Mouse (Mus musculus) monocyte, adult 2 months (primary cell): ENCODE measurements around the gene Fkbp15.

Experiments
- DNase-seq, 2 experiments: peaks; one replicate each; pipeline ENCODE4 v3.0.0; 2022; ENCODE audit warnings: low spot score in 2 of 2, low read depth in 1 of 2

The Fkbp15 gene

DNA sequence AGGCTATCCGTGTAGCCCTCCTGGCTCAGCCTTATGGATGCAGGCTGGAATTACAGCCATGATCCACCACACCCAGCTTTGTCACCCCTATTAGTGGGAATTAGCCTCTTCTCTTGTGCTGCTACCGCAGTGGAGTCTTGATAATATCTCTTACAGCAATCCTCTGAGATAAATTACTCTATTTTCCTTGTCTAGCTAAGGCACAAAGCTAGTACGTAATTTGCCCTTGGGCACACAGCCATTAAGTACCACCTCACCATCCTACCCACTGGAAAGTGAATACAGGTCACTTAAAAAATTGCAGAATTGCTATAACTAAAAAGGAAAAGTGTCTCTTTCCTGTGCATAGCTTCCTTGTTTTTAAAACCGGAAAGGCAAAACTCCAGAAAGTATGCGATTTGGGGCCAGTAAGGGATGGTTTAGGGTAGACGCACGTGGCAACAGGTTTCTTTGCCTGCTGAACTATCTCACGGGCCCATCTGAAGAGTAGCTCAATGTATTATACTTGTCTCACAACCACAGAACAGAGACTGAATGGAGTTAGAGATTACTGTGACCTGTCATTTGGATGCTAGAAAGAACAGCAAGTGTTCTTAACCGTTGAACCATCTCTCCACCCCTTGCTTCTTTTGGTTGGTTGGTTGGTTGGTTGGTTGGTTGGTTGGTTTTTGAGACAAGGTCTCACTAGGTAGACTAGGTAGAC is 12.6 kb upstream of the Fkbp15 start:
- no peak for DNase-seq

DNA sequence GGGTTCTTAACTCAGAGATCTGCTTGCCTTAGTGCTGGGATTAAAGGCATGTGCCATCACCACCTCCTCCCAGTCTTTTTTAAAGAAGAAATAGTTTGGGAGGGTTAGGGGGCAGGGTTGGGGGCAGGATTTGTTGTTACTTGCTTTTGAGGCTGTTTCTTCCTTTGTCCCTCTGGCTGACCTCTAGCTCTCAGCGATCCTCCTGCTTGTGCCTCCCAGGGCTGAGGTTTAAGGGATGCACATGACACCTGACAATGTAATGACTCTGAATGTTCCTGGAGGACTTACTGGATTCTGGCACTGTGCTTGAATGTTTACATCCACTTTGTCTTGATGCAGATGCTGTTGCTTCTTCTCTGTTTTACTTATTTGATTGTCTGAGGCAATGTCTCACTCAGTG is 12.1 kb upstream of the Fkbp15 start:
- no peak for DNase-seq

- DNase-seq, result no peak
Measured at GRCm38 (mm10) chr4:62369091-62369490, 8.7 kb upstream of the Fkbp15 start.

DNA sequence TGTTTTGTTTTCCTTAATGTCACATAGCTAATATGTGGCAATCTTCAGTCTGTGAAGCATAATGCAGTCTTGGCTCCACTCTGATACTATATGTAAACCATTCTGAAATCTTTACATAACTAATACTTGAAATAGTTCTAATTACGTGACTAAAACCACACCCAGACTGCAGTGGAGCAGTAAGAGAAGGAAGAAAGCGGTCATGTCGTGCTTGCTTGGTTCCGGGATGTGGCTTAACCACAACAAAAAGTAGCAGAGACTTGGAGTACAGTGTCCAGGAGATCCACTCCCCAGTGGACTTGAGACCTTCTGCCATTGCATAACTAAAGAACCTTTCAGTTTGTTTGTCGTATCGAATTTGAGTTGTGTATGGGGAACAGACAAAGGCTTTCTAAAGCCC is 7.2 kb upstream of the Fkbp15 start:
- no peak for DNase-seq

- no peak for DNase-seq
Measured at GRCm38 (mm10) chr4:62366291-62366690, 5.9 kb upstream of the Fkbp15 start.

DNA sequence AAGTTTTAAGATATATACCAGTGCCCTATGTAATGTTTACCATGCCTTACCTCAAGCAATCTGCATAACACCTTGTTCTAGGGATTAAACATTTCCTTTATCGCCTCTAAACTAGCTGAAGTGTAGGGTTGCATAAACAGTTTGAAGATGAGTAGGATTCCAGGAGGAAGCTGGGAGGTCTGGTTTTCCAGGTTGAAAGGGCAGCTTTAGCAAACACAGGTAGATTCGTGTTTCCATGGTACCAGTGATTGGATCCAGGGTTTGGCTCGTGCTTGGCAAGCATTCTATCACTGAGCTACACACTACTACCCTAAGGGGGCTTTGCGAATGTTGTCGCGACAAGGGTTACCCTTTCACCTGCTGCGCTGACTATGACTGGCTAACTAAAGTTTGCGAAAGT is 4.0 kb upstream of the Fkbp15 start:
- no peak for DNase-seq

- DNase-seq, result no peak
Measured at GRCm38 (mm10) chr4:62362437-62362836, 2.1 kb upstream of the Fkbp15 start.

DNA sequence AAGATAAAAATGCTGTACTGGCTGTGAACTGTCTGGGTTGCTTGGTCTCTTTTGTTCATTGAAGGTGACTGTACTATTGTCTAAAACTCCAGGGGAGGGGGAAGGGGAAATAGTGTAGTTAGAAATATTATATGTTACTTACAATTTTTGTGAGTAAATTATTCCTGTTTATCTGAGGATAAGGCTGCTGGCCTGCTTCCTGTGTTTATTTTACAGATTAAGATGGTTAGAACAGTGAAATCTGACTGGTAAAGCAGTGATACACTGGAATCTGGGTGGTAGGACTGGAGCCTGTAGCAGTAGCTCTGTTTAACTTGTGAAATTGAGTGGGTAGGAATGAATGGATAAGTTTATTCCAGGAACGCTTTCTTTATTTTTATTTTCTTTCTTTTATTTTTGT is 1.6 kb upstream of the Fkbp15 start:
- DNase-seq, result no peak

DNA sequence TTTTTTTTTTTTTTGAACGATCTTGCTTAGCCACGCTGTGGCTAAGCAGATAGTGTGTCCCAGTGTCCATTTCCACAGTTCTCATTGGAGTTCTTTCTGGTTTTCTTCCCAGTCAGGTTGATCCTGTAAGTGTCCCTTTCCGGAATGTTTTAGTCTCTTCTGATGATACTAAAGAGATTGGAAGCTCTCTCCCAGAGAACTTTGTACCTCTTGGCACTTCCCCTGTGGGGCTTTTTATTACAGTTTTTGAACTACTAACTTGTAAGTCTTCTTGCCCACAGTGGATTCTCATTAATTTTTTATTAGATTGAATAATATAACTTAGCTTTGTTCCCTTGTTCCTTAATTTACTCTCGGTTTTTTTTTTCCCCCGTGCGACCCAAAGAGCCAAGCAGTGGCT is 1.2 kb upstream of the Fkbp15 start:
- no peak for DNase-seq

DNA sequence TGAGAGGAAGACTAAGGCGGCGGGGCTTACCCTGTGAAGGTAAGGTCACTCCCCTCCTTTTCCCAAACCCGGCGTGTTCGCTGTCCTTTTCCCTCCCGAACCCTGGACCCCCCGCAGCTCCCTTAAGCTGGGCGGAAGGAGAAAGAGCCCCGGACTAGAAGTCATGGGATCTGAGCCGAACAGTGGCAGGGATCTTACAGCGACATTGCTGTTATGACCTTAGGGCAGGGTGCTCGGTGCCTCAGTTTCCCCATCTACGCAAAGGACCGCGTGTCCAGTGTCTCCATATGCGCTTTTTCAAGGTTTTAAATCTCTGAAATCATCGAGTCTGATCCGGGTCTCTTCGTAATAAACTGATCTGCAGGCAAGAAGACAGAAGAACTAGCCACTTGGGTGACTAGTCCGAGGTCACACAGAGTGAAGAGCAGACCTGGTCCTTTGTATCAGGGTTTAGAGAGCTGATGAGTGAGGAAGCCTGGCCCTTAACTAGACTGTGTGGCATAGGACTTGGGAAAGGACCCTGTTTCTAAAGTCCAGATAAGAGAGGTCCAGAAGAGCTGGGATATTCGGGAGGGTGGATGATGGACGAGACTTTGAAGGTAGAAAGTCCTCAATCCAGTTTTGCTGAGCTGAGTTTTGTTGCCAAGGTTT is 582 bp upstream of the Fkbp15 start:
- DNase-seq, result no peak

DNA sequence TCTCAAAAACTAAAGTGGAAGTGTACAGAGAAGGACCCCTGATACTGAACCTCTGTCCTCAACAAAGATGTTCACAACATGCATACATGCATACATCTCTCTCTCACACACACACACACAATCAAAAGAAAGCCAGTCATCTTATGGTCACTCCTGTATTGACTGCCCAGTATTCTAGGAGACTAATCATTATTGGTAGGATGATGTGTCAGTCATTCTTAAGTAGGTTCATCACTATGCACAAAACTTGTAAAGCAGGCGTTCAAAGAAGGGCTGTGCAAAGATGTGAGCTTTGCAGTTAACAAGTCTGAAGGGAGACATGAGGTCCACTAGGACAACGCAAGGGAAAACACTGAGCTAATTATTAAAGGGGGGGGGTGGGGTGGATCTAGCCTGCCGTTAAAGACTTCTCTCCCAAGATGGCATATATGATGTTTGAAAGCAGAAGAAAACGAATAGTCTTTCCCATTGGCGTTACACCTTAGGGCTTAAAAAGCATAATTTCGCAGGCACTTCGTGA is 1.0 kb downstream of the Fkbp15 start:
- no peak for DNase-seq

DNA sequence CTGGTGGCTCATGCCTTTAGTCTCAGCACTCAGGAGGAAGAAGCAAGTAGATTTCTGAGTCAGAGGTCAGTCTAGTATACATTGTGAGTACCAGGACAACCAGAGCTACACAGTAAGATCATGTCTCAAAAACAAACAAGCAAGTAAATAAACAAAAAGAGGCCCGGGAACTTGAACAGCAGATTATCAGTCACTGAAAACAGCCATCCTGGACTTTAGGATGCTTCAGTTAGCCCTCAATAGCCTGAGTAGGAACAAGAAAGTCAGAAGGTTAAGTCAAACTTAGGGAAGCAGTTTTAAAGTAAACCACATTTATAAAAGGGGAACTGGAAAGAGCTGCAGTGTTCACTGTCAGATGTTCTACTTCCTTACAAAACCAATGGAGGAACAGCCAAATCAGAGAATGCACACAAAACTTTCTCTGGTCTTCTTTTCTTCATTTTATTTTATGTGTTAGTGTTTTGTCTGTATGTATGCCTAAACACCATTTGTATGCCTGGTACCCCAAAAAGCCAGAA is 2.7 kb downstream of the Fkbp15 start:
- no peak for DNase-seq

- peak in 1 of 2 experiments; percentile 20 for DNase-seq
Measured at GRCm38 (mm10) chr4:62349371-62349770, 11.0 kb downstream of the Fkbp15 start.

- DNase-seq, result no peak
Measured at GRCm38 (mm10) chr4:62348329-62348705, 12.0 kb downstream of the Fkbp15 start.

DNA sequence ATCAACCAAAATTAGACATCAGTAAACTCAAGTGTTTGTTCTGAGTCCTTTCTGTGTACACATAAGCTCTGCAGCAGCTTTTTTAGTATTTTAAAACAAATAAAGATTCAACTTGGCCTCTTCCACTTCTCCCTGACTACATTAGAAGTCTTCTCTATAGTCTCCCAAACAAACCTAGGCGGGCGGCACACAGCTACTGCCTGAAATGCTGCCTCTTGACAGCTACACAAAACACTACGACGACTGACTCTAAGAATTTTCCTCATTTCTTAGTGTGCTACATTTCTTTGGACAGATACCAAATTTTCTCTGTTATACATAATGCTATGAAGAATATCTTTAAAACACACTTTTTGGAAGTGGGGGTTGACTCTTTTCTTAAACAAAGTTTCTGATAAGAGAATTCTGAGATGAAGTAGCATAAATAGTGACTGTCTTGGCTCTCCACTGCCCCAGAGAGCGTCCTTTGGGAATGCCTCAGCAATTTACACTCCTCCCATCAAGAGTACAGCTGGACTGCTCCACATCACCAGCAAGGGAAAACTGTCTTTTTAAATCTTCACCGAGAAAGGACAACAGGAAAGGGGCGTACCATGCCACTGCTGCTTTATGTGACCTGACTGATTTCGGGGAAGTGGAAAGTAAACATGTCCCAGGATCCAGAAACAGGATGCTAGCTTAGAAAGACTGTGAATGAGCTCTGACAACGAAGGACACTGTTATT is 12.6 kb downstream of the Fkbp15 start:
- no peak for DNase-seq

DNA sequence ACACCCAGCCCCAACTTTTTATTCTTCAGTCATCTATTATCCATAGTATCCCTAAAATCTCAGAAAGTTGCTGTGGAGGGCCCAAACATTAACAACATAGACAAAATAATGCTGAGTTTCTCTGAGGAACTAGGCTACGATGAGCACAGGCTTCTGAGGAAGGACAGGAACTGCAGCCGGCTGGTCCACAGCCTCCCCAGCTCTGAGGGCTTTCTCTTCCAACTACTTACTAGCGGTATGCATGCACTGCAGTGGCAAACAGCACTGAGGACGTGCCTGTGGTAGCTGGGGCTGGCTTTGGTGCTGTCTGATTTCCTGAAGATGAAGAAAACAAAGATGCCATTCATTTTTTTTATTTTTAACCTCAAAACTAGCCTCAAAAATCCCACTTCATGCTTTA is 14.5 kb downstream of the Fkbp15 start:
- no peak for DNase-seq

DNA sequence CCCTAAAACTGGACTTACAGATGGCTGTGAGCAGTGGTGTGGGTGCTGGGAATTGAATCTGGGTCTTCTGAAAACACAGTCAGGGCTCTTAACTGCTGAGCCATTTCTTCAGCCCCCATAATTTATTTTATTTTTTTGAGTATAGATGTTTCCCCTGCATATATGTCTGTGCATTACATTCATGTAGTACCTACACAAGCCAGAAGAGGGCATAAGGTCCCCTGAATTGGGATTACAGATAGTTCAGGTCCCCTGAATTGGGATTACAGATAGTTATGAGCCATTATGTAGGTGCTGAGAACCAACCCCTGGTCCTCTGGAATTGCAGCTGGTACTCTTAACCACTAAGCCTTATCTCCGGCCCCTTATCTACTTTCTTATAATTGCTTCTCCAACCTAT is 16.3 kb downstream of the Fkbp15 start:
- DNase-seq, result no peak

- DNase-seq, result no peak
Measured at GRCm38 (mm10) chr4:62338536-62338935, 21.8 kb downstream of the Fkbp15 start.

DNA sequence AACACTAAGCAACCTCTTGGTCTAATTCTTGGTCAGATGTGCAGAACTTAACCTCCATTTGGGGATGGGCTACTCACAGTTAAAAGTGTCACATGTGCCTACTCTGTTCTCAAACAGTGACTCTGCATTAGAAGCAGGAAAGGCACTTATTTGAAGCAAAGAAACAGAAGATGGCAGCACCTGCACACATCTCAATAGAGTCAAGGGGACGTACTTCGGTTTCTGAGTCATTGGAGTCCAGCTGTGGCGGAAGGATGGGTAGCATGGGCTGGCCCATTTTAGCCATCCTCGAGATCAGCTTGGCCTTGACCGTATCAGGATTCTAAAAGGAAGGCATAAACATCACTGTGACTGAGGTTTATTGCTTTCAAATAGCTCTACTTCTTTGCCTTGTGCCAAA is 28.4 kb downstream of the Fkbp15 start:
- DNase-seq, result no peak

DNA sequence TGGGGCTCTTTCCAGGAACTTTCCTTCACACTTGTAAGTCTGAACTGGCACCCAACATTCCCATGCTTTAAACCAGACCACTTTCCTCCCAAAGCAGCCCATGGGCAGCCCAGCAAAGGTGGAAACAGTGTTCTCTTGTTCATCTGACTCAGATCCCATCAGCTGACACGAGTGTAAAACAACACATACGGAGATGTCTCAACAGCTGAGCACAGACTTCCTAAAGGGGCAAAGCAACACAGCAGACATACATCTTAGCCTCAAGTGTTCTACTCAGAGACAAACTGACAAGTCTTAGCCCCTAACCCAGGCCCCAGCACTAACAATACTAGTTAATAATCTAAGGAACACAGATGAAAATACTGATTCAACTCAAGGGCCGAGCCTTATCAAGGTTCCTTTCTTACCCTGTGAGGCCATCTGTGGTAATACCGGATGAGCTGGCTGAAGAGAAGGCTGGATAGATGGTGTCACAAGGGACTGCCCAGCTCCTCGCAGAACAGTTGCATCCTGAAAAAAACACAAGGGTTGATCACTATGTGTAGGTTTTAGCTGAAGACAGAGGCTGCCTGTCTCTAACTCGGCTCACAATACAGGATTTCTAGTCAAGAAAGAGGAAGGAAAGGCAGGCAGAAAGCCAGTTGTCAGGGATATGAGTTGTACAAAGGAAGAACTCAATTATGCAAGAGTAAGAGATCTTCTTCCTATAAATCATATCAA is 31.2 kb downstream of the Fkbp15 start:
- DNase-seq, result no peak

GRCm38 (mm10) chr4:62326111-62326510 is 34.2 kb downstream of the Fkbp15 start:
- DNase-seq, result no peak
